Mouse (Mus musculus) megakaryocyte, embryonic 14.5 days (primary cell): Measurements from ENCODE around the gene Slc31a1.

Experiments
- FLI1 ChIP-seq: IDR thresholded peaks from 2 replicates; pipeline ENCODE4 v1.6.1; 2012; ENCODE audit warnings: low read length, inconsistent platforms, mixed read lengths
- GATA1 ChIP-seq: IDR thresholded peaks from 3 replicates; pipeline ENCODE4 v1.6.1; 2012; ENCODE audit warnings: mixed read lengths, low read length, inconsistent platforms, borderline replicate concordance

DNA sequence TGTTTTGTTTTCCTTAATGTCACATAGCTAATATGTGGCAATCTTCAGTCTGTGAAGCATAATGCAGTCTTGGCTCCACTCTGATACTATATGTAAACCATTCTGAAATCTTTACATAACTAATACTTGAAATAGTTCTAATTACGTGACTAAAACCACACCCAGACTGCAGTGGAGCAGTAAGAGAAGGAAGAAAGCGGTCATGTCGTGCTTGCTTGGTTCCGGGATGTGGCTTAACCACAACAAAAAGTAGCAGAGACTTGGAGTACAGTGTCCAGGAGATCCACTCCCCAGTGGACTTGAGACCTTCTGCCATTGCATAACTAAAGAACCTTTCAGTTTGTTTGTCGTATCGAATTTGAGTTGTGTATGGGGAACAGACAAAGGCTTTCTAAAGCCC lies 7.1 kb downstream of the Slc31a1 start:
- TF ChIP-seq GATA1 (no peak), FLI1 (no peak)
